Mouse (Mus musculus) kidney, adult 2 months (tissue): ENCODE data around the gene H2al1k. TPM values are rescaled to one million over a fixed set of nuclear protein-coding genes. Genes with fewer than 3 reads are reported as not detected.

Experiments
- polyA plus RNA-seq: library from polyadenylated mRNA; depleted of rRNA; stranded (reverse); fragments of >200 nt; gene quantifications from 2 replicates; pipeline ENCODE4 v1.2.3, GENCODE M21; 2012; rRNA removed

Gene H2al1k
- polyA plus RNA-seq, 1 experiment = not detected

Other genes starting within 250 kb of the H2al1k start
- not detected in 2 replicates for gene 4930402K13Rik, start 246.1 kb upstream of the H2al1k start, polyA plus RNA-seq
- gene Lancl3, start 150.7 kb upstream of the H2al1k start, polyA plus RNA-seq = 0.50 and 0.72 TPM in 2 replicates
- not detected in 2 replicates for gene Gm14862, start 93.7 kb upstream of the H2al1k start, polyA plus RNA-seq
- gene Xk, start 77.9 kb upstream of the H2al1k start, polyA plus RNA-seq = 0.28 and 0.37 TPM in 2 replicates
- gene H2al1m, start 66.9 kb upstream of the H2al1k start, polyA plus RNA-seq = not detected in 2 replicates
- 1.5 and 2.4 TPM in 2 replicates for gene Cybb, start 137.1 kb downstream of the H2al1k start, polyA plus RNA-seq
- not detected in 2 replicates for gene H2al1o, start 221.8 kb downstream of the H2al1k start, polyA plus RNA-seq